Mouse (Mus musculus) erythroblast, embryonic 14.5 days (primary cell): ENCODE results near the gene Skil.

Source experiments
- GATA1 ChIP-seq: IDR thresholded peaks from 2 replicates; pipeline ENCODE4 v1.6.1; 2012; ENCODE audit warnings: low read length, inconsistent platforms, mixed read lengths
- TAL1 ChIP-seq: IDR thresholded peaks from 3 replicates; pipeline ENCODE4 v1.6.1; 2012; ENCODE audit warnings: low read length, inconsistent platforms, mixed read lengths

DNA sequence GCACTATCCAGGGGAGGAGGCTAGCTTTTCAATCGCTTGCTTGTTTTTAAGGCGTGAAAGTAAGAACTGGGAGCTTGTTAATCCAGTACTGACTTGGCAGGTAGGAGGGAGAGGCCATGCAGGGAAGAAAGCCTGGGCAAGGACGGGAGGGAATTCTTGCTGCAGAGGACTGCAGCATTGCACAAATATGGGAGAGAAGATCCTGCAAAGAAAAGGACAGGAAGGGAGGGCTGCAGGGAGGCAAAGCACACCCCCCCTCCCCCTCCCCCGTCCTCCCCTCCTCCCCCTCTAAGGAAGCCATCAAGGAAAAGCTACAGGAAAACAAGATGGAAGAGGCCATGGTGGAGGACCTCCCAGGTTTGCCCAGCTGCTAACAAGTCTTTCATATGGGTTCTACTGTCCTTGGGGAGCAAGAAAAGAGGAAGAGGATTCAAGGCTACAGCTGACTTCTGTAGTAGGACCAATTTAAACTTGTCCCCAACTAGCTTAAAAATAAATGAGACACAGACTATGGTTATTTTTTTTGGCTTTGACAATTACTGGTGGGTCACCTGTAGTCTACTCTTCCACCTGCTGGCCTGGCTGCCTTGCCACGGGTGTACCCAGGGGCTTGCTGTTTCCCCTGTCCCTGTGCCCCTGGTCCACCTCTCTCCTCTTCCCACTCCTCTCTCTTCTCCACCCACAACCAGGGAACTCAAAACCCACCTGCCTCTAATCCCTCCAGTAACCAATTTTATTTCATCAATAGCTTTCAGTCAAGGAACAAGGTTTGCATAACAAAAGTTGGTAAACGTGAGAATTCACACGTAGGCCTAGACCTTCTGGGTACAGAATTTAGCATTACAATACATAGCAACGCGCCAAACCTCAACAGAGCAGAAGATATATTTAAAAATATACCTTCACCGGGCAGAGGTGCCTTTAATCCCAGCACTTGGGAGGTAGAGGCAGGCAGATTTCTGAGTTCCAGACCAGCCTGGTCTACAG is 5.8 kb upstream of the Skil start:
- TF ChIP-seq TAL1 (no peak), GATA1 (no peak)
